Mouse (Mus musculus): Measurements from ENCODE around the gene Cdc40. TPM values are rescaled to one million over a fixed set of nuclear protein-coding genes. Genes with fewer than 3 reads are reported as not detected.
A peak's percentile ranks its signal among the peaks of the same experiment; 100 is the strongest.

The Cdc40 gene
- polyA plus RNA-seq, 1 experiment from 2014 or later, result 32.7 TPM

DNA sequence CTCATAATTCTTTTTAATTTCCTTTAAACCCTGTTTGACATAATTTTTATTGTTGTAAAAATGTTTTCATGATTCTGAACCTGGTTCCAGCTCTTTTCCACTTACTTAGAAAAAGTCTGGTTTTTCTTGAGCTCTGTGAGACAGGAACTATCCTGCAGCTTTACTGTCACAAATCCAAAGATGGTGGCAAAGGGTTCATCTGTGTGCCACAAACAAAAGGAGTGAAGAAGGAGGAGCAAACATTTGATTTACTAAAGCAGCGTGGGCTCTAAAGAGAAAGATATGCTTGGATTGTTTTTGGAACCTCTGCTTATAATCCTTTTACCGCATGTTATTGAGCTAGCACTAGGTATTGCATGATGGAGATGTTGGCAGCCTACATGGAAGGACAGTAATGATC, 4.2 kb upstream of the Cdc40 start:
- no peak for ATAC-seq (ENCODE audit: borderline replicate concordance, extremely low read depth, low FRiP score, low TSS enrichment)
- no peak overlapping the region for H3K4me2 ChIP-seq
- no peaks in the 10 kb centered on the region for H3K36me3 ChIP-seq
- no peaks in the 10 kb centered on the region for H3K27me3 ChIP-seq
- no peak overlapping the region for H3K9ac ChIP-seq
- no peak overlapping the region for H3K4me3 ChIP-seq
- H3K27ac ChIP-seq, result no peak overlapping the region
- 87% methylated on average over 2 of the region's 2 CpGs for WGBS
- no peaks in the 10 kb centered on the region for H3K4me1 ChIP-seq
- no peaks in the 10 kb centered on the region for H3K9me3 ChIP-seq

DNA sequence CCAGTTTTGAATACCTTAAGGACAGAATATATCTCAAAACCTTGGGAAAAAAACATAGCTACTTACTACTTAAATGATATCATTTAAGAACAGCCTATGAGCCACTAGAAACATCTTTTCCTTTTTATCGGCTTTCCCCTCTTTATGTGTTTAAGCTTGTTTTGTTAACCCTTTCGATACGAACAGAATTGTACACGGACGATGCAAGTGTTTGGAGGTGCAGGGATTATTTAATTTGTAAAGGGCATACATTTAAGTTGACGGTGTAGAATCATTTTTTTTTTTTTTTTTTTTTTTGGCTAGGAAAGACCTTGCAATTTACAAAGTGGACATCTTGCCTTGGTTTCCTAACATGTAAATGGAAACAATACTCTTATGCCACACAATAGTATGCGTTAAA, 2.3 kb upstream of the Cdc40 start:
- no peak overlapping the region for H3K4me3 ChIP-seq
- H3K4me2 ChIP-seq, result no peak overlapping the region
- H3K4me1 ChIP-seq, result peaks cover 13% of the 10 kb centered on the region
- H3K27me3 ChIP-seq, result no peaks in the 10 kb centered on the region
- H3K27ac ChIP-seq, result no peak overlapping the region
- H3K9ac ChIP-seq, result no peak overlapping the region
- no peaks in the 10 kb centered on the region for H3K9me3 ChIP-seq
- no peaks in the 10 kb centered on the region for H3K36me3 ChIP-seq
- ATAC-seq (ENCODE audit: borderline replicate concordance, extremely low read depth, low FRiP score, low TSS enrichment), result no peak
- 71% methylated on average over 7 of the region's 7 CpGs for whole genome bisulfite sequencing

DNA sequence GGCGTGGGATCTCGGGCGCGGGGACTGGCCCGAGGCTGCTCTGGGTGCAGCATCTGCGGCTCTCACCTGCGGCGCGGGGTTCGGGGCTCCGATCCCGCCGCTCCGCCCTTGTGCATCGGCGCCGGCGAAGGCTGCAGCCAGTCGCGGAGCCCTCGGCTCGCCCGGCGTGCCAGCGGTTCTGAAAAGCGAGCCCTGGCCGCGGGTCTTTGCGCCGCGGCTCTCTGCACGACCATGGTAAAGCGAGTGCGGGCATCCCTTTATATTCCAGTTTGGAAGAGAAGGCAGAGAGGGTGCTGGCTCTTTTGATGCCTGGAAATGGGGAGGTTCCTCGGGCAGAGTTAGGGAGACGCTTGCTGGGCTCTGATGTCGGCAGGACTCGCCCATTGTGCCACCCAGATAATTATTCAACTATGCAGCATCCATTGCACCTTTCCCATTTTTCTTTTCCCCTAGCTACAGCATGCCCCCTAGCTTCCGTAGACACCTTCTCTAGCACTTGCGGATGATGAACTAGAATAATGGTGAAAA, 1.2 kb upstream of the Cdc40 start:
- Histone ChIP-seq H3K4me3 (peak overlapping the region; percentile 93), H3K4me2 (peak overlapping the region; percentile 92), H3K36me3 (no peaks in the 10 kb centered on the region), H3K27me3 (no peaks in the 10 kb centered on the region), H3K4me1 (peaks cover 13% of the 10 kb centered on the region), H3K9me3 (no peaks in the 10 kb centered on the region), H3K27ac (peak overlapping the region; percentile 89), H3K9ac (peak overlapping the region; percentile 74)
- ATAC-seq (ENCODE audit: borderline replicate concordance, extremely low read depth, low FRiP score, low TSS enrichment), result no peak; the same call in 1 of the 2 replicates
- WGBS, result under 1% methylated on average over 36 of the region's 40 CpGs

GRCm38 (mm10) chr10:40883644-40884278, 650 bp upstream of the Cdc40 start:
- peaks cover 13% of the 10 kb centered on the region for H3K4me1 ChIP-seq
- H3K4me3 ChIP-seq, result peak overlapping the region; percentile 93
- H3K9ac ChIP-seq, result peak overlapping the region; percentile 74
- H3K27ac ChIP-seq, result peak overlapping the region; percentile 89
- peak; percentile 89 for ATAC-seq (ENCODE audit: borderline replicate concordance, extremely low read depth, low FRiP score, low TSS enrichment)
- no peaks in the 10 kb centered on the region for H3K9me3 ChIP-seq
- no peaks in the 10 kb centered on the region for H3K36me3 ChIP-seq
- H3K4me2 ChIP-seq, result peak overlapping the region; percentile 92
- WGBS, result 0% methylated on average over 79 of the region's 87 CpGs
- no peaks in the 10 kb centered on the region for H3K27me3 ChIP-seq

DNA sequence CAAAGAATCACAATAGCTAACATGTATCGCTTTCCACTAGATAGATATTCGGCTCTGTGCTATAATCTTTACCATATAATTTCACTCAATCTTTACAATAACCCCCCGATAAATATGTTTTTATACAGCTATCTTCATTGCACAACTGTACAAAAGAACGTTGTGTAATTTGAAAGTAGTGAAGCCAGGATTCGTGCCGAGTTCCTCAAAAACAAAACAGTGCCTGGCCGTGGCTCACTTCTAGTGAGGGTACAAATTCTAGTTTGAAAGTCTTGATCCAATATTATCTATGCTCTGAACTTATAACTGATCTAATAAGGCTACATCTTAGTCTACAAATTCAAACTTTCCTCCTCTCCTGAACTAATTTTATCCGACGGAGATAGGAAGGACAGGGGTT, 778 bp downstream of the Cdc40 start:
- Histone ChIP-seq H3K36me3 (no peaks in the 10 kb centered on the region), H3K4me1 (peaks cover 13% of the 10 kb centered on the region)

GRCm38 (mm10) chr10:40881236-40881635, 1.9 kb downstream of the Cdc40 start:
- H3K4me1 ChIP-seq, result peaks cover 13% of the 10 kb centered on the region
- 61% methylated on average over 3 of the region's 3 CpGs for WGBS
- H3K27ac ChIP-seq, result no peak overlapping the region
- no peaks in the 10 kb centered on the region for H3K9me3 ChIP-seq
- no peak overlapping the region for H3K9ac ChIP-seq
- H3K4me2 ChIP-seq, result peak overlapping the region; percentile 92; the same call in 1 of the 2 replicates
- no peaks in the 10 kb centered on the region for H3K36me3 ChIP-seq
- H3K4me3 ChIP-seq, result no peak overlapping the region; the same call in 1 of the 2 replicates
- no peaks in the 10 kb centered on the region for H3K27me3 ChIP-seq
- ATAC-seq (ENCODE audit: borderline replicate concordance, extremely low read depth, low FRiP score, low TSS enrichment), result no peak

More for the DNA sequence above, 778 bp downstream of the Cdc40 start:
- H3K4me3 ChIP-seq, result peak overlapping the region; percentile 93
- 11% methylated on average over 9 of the region's 9 CpGs for WGBS
- no peaks in the 10 kb centered on the region for H3K27me3 ChIP-seq
- H3K9ac ChIP-seq, result peak overlapping the region; percentile 94
- no peaks in the 10 kb centered on the region for H3K9me3 ChIP-seq
- ATAC-seq (ENCODE audit: borderline replicate concordance, extremely low read depth, low FRiP score, low TSS enrichment), result no peak
- H3K4me2 ChIP-seq, result peak overlapping the region; percentile 92
- H3K27ac ChIP-seq, result peak overlapping the region; percentile 72

DNA sequence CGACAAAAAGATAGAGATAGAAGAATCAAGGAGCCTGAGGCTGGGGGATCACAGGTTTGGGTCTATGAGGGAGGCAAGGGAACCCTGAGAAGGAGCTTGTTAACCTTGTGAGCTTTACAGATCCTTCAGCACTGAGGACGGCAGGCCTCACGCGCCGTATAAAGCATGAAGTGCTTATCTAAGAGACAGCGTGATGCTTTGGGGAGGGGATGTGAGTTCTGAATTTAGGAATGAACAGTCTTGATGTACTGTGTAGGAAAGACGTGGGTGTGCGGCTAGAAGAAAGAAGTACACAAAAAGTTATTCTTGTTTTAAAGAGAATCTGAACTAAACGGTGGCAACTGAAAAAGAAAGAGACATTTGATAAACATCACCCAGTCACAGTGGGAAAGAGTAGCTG, 3.1 kb downstream of the Cdc40 start:
- Histone ChIP-seq H3K9me3 (no peaks in the 10 kb centered on the region), H3K4me3 (no peak overlapping the region), H3K4me2 (no peak overlapping the region), H3K27me3 (no peaks in the 10 kb centered on the region), H3K36me3 (no peaks in the 10 kb centered on the region), H3K9ac (no peak overlapping the region), H3K4me1 (peaks cover 13% of the 10 kb centered on the region), H3K27ac (no peak overlapping the region)
- 83% methylated on average over 9 of the region's 9 CpGs for WGBS
- ATAC-seq (ENCODE audit: borderline replicate concordance, extremely low read depth, low FRiP score, low TSS enrichment), result no peak

- H3K4me1 ChIP-seq, result peaks cover 13% of the 10 kb centered on the region
- no peak for ATAC-seq (ENCODE audit: borderline replicate concordance, extremely low read depth, low FRiP score, low TSS enrichment)
- H3K27ac ChIP-seq, result no peak overlapping the region
- no peaks in the 10 kb centered on the region for H3K27me3 ChIP-seq
- H3K36me3 ChIP-seq, result no peaks in the 10 kb centered on the region
- H3K4me2 ChIP-seq, result no peak overlapping the region
- no peaks in the 10 kb centered on the region for H3K9me3 ChIP-seq
- no peak overlapping the region for H3K4me3 ChIP-seq
- WGBS, result 72% methylated on average over 3 of the region's 3 CpGs
- no peak overlapping the region for H3K9ac ChIP-seq
Observed at GRCm38 (mm10) chr10:40878246-40878645, 4.9 kb downstream of the Cdc40 start.

DNA sequence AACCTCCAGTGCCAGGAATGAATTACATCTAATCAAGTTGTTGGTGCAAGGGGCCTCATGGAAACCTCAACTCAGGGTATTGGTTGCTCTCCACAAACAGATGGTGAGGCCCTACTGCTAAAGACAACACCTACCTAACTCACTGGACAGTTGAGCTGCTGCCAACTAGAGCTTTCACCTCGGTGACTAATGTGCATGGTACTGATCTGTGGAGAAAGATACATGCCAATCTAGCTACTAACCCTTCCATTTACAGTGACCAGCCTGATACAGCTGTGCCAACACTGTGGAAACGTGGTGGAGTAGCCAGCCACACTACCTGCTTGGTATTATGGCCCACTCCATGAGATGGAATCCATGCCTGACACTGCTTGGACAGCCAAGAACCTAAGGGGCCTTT, 11.1 kb downstream of the Cdc40 start:
- Histone ChIP-seq H3K4me1 (no peaks in the 10 kb centered on the region), H3K27ac (no peak overlapping the region), H3K36me3 (no peaks in the 10 kb centered on the region), H3K27me3 (no peaks in the 10 kb centered on the region), H3K9ac (no peak overlapping the region), H3K4me2 (no peak overlapping the region), H3K4me3 (no peak overlapping the region), H3K9me3 (no peaks in the 10 kb centered on the region)
- 87% methylated on average over 2 of the region's 2 CpGs for WGBS
- no peak for ATAC-seq (ENCODE audit: borderline replicate concordance, extremely low read depth, low FRiP score, low TSS enrichment)

- Histone ChIP-seq H3K9me3 (no peaks in the 10 kb centered on the region), H3K4me2 (no peak overlapping the region), H3K36me3 (no peaks in the 10 kb centered on the region), H3K27me3 (no peaks in the 10 kb centered on the region), H3K4me1 (no peaks in the 10 kb centered on the region), H3K27ac (no peak overlapping the region), H3K9ac (no peak overlapping the region), H3K4me3 (no peak overlapping the region)
- no peak for ATAC-seq (ENCODE audit: borderline replicate concordance, extremely low read depth, low FRiP score, low TSS enrichment)
- 65% methylated on average over 2 of the region's 2 CpGs for WGBS
Observed at GRCm38 (mm10) chr10:40871301-40871700, 11.8 kb downstream of the Cdc40 start.

DNA sequence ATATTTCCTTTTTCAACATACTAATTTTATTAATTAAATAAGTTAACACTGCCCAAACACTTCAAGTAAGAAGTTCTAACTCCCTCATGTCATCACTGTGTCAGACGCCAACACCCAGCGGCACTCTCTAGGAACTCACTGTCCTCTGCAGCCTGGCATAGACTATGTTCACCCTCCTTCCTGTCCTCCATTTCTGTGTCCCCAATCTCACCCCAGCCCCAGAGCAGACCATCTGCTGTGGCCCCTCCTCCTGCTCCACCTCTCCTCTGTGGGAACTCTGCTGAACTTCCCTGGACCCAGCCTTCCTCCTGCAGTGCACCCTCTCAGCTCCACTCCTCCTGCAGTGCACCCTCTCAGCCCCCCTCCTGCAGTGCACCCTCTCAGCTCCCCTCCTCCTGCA, 15.0 kb downstream of the Cdc40 start:
- 76% methylated on average over 2 of the region's 2 CpGs for WGBS
- H3K4me3 ChIP-seq, result no peak overlapping the region
- H3K27me3 ChIP-seq, result no peaks in the 10 kb centered on the region
- no peak overlapping the region for H3K4me2 ChIP-seq
- H3K9ac ChIP-seq, result no peak overlapping the region
- peaks cover 4% of the 10 kb centered on the region; the same call in 1 of the 2 replicates for H3K36me3 ChIP-seq
- no peak overlapping the region for H3K27ac ChIP-seq
- H3K4me1 ChIP-seq, result no peaks in the 10 kb centered on the region
- H3K9me3 ChIP-seq, result no peaks in the 10 kb centered on the region
- no peak for ATAC-seq (ENCODE audit: borderline replicate concordance, extremely low read depth, low FRiP score, low TSS enrichment)

GRCm38 (mm10) chr10:40857599-40857998, 25.5 kb downstream of the Cdc40 start:
- Histone ChIP-seq H3K36me3 (no peaks in the 10 kb centered on the region), H3K27ac (no peak overlapping the region), H3K4me3 (no peak overlapping the region), H3K9ac (no peak overlapping the region), H3K9me3 (no peaks in the 10 kb centered on the region), H3K4me1 (no peaks in the 10 kb centered on the region), H3K27me3 (no peaks in the 10 kb centered on the region), H3K4me2 (no peak overlapping the region)
- 75% methylated on average over 8 of the region's 8 CpGs for WGBS
- no peak for ATAC-seq (ENCODE audit: borderline replicate concordance, extremely low read depth, low FRiP score, low TSS enrichment)
